Mouse (Mus musculus) liver, embryonic 14.5 days (tissue): ENCODE measurements around the gene Psg27. TPM values are rescaled to one million over a fixed set of nuclear protein-coding genes. Genes with fewer than 3 reads are reported as not detected.
"Not testable (repeated sequence)": the region's sequence is repeated elsewhere in the genome, so short reads cannot be mapped to it uniquely, and the experiment has no call there.

Experiments
- ATAC-seq: fragments of 200-750 bp; cut with Nextera tagmentation; 2 replicates; pipeline ENCODE4 v1.8.0; 2017; ENCODE audit warnings: moderate number of reproducible peaks, mild to moderate bottlenecking, moderate library complexity; ENCODE audit not compliant: insufficient read depth
- DNase-seq, 3 experiments: peaks; one replicate each; pipeline ENCODE4 v3.0.0-alpha.2; 2012 to 2013; ENCODE audit warnings: low read depth in 3 of 3, low spot score in 3 of 3
- H3K27ac ChIP-seq: fragments of 300-500 bp; sonication (generic); 2 replicates; pipeline ENCODE4 v1.5.1; 2014; ENCODE audit warnings: moderate library complexity, mild to moderate bottlenecking, control low read depth, inconsistent platforms
- H3K27me3 ChIP-seq: fragments of 300-500 bp; sonication (generic); 2 replicates; pipeline ENCODE4 v1.6.1; 2014; ENCODE audit warnings: mild to moderate bottlenecking, low read length, moderate library complexity; ENCODE audit not compliant: control insufficient read depth, insufficient read depth
- H3K36me3 ChIP-seq: fragments of 300-500 bp; sonication (generic); replicated peaks from 2 replicates; pipeline ENCODE4 v1.6.1; 2014; ENCODE audit warnings: low read depth; ENCODE audit not compliant: control insufficient read depth, insufficient read depth
- H3K4me1 ChIP-seq, 2 experiments: fragments of 200-500 bp in 1 of 2; fragments of 300-500 bp in 1 of 2; sonication (generic) in 1 of 2; replicated peaks; 2 replicates each; pipeline ENCODE4 v1.6.1; 2012 to 2014; ENCODE audit warnings: antibody characterized with exemption in 1 of 2, inconsistent platforms in 1 of 2, low read length in 1 of 2; ENCODE audit not compliant: control insufficient read depth in 2 of 2, insufficient read depth in 2 of 2
- H3K4me2 ChIP-seq: fragments of 300-500 bp; sonication (generic); 2 replicates; pipeline ENCODE4 v1.6.1; 2014; ENCODE audit warnings: low read depth, mild to moderate bottlenecking, control low read depth, moderate library complexity
- H3K4me3 ChIP-seq, 2 experiments: fragments of 200-500 bp in 1 of 2; fragments of 300-500 bp in 1 of 2; sonication (generic) in 1 of 2; 2 replicates each; pipeline ENCODE4 v1.5.1; 2012 to 2014; ENCODE audit warnings: low read depth in 2 of 2, low read length in 2 of 2, mild to moderate bottlenecking in 2 of 2, control low read depth in 1 of 2, inconsistent platforms in 1 of 2, moderate library complexity in 1 of 2; ENCODE audit not compliant: insufficient read depth in 1 of 2
- H3K9ac ChIP-seq: fragments of 300-500 bp; sonication (generic); replicated peaks from 2 replicates; pipeline ENCODE4 v1.6.1; 2014; ENCODE audit warnings: mild to moderate bottlenecking, control low read depth, moderate library complexity
- H3K9me3 ChIP-seq: fragments of 300-500 bp; sonication (generic); 2 replicates; pipeline ENCODE4 v1.6.1; 2016; ENCODE audit warnings: low read length, mixed read lengths; ENCODE audit not compliant: control insufficient read depth
- CTCF ChIP-seq: IDR thresholded peaks from 2 replicates; pipeline ENCODE4 v1.5.1; 2016; ENCODE audit warnings: antibody characterized with exemption, low read depth, control low read depth
- EP300 ChIP-seq: IDR thresholded peaks from 2 replicates; pipeline ENCODE4 v1.6.1; 2016; ENCODE audit warnings: antibody characterized with exemption, low read depth
- WGBS: fragments of 180-500 bp; shearing (Covaris S2); extraction: QIAGEN DNeasy Blood & Tissue Kit; methylation state at CpG from one replicate; pipeline ENCODE4 v1.1.7; 2014; ENCODE audit not compliant: insufficient replicate concordance; 5-methylcytosine and 5-hydroxymethylcytosine counted together
- polyA plus RNA-seq, 2 experiments: library from polyadenylated mRNA; depleted of rRNA in 1 of 2; stranded (reverse) in 1 of 2; unstranded in 1 of 2; fragments of >200 nt; fragmentation: Nextera tagmentation in 1 of 2; extraction: Ambion mirVana in 1 of 2; gene quantifications; 2 replicates each; pipeline versions ENCODE4 v1.2.1 to v1.2.3; 2012 to 2014

Gene Psg27
- polyA plus RNA-seq, 2 experiments, result not detected

DNA sequence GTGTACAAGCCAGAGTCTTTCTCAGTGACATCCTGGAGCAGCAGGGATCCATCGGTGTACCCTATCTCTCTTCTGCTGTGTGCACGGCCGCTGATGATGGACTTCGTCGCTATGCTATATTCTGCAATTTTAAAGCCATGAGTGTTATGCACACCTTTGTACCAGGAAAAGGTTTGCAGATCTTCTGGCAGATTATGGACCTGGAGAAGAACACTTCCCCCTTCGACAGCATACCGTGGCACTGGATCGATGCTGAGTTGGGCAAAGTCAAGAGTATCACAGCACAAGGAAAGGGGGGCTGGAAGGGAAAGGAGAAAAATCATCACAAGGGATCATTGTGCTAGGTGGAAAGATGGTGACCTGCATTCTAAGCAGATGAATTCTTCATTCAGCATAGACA lies 42.4 kb downstream of the Psg27 start:
- no peak overlapping the region for H3K4me2 ChIP-seq
- ATAC-seq, result no peak
- H3K36me3 ChIP-seq, result no peaks in the 10 kb centered on the region
- no peak overlapping the region for H3K9ac ChIP-seq
- TF ChIP-seq CTCF (no peak), EP300 (no peak)
- H3K9me3 ChIP-seq, result no peaks in the 10 kb centered on the region
- H3K27me3 ChIP-seq, result no peaks in the 10 kb centered on the region
- DNase-seq, result no peak
- no peaks in the 10 kb centered on the region for H3K4me1 ChIP-seq
- H3K4me3 ChIP-seq, result no peak overlapping the region
- WGBS, result 79% methylated on average over 8 of the region's 8 CpGs
- H3K27ac ChIP-seq, result no peak overlapping the region

DNA sequence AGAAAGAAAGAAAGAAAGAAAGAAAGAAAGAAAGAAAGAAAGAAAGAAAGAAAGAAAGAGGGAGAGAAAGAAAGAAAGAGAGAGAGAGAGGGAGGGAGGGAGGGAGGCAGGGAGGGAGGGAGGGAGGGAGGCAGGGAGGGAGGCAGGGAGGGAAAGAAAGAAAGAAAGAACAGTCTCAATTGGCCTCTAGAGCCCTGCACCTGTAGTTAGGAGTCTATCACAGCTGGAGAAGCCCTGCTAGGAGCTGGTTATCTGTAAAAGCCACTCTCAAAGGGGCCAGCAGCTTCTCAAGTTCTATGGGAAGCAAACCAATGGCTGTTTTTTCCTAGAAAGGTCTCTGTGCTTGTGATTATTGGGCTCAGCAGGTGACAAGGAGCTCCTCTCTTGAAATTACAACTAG lies 54.3 kb downstream of the Psg27 start:
- not testable (repeated sequence) for DNase-seq

DNA sequence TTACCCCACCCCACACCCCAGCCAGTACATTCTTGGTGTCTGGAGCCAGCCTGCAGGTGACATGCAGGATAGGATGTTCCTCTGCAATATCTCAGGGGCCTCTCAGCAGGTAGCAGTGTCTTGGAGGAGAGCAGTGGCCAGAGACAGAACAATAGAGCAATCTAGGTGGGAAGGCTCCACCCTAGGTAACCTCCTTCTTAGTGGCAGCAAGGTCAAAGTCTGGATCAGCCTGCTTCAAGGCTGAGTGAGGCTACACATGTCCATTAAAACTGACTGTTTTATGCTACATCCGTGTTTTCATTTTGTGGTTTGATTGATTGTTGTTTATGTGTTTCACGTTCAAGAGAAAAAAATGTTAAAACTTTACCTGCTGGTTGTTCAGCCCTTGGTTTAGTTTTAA lies 54.7 kb downstream of the Psg27 start:
- H3K9me3 ChIP-seq, H3K9ac ChIP-seq, H3K27ac ChIP-seq, H3K4me1 ChIP-seq, H3K27me3 ChIP-seq, ATAC-seq, H3K4me2 ChIP-seq, H3K36me3 ChIP-seq, H3K4me3 ChIP-seq, DNase-seq: not testable (repeated sequence)
- WGBS, result 42% methylated on average over 2 of the region's 2 CpGs

More for the DNA sequence above, 54.3 kb downstream of the Psg27 start:
- not testable (repeated sequence) for H3K36me3 ChIP-seq, H3K4me2 ChIP-seq, H3K4me3 ChIP-seq, H3K9ac ChIP-seq, H3K27ac ChIP-seq, H3K9me3 ChIP-seq, H3K4me1 ChIP-seq, ATAC-seq, H3K27me3 ChIP-seq

DNA sequence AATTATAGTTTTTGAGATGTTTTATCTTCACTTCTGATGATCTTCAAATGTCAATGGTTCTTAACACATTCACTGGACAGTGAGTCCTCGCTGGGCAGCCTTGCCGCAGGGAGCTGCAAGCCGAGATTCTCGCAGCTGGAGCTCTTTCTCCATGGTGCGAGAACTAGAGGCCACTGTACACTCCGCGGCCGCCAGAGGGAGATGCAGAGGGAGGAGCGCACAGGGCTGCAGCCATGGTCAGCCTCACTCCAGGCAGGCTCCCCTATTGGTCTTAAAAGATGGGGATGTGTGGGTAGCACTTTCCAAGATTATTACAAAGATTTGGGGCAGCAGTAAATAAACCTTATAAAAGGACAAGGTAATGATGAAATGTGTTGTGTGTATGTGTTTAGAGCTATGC lies 55.6 kb downstream of the Psg27 start:
- H3K4me1 ChIP-seq, result no peaks in the 10 kb centered on the region

More for the DNA sequence above, 55.6 kb downstream of the Psg27 start:
- no peaks in the 10 kb centered on the region for H3K36me3 ChIP-seq
- DNase-seq (no peak), ATAC-seq (no peak)
- no peak overlapping the region for H3K27ac ChIP-seq
- H3K27me3 ChIP-seq, result no peaks in the 10 kb centered on the region
- no peaks in the 10 kb centered on the region for H3K9me3 ChIP-seq
- H3K4me3 ChIP-seq, result no peak overlapping the region
- H3K9ac ChIP-seq, result no peak overlapping the region
- H3K4me2 ChIP-seq, result no peak overlapping the region
- TF ChIP-seq CTCF (peak; percentile 33), EP300 (no peak)
- WGBS, result 23% methylated on average over 9 of the region's 9 CpGs

Other genes with a start within 250 kb of the Psg27 start
- 0.03 and 0.06 TPM in 2 replicates for gene Psg18, start 212.3 kb downstream of the Psg27 start, polyA plus RNA-seq (2012; rRNA removed)
- not detected in 2 replicates for gene Psg18, start 212.3 kb downstream of the Psg27 start, polyA plus RNA-seq (2014; fragmentation: Nextera tagmentation; extraction: Ambion mirVana)
- not detected in 2 replicates for gene Psg28, start 135.3 kb downstream of the Psg27 start, polyA plus RNA-seq (2012; rRNA removed)
- not detected in 2 replicates for gene Psg28, start 135.3 kb downstream of the Psg27 start, polyA plus RNA-seq (2014; fragmentation: Nextera tagmentation; extraction: Ambion mirVana)
- gene Psg26, start 83.1 kb downstream of the Psg27 start, polyA plus RNA-seq (2012; rRNA removed), result not detected in 2 replicates
- not detected in 2 replicates for gene Psg26, start 83.1 kb downstream of the Psg27 start, polyA plus RNA-seq (2014; fragmentation: Nextera tagmentation; extraction: Ambion mirVana)
- gene Psg25, start 35.0 kb downstream of the Psg27 start, polyA plus RNA-seq (2012; rRNA removed), result not detected in 2 replicates
- not detected in 2 replicates for gene Psg25, start 35.0 kb downstream of the Psg27 start, polyA plus RNA-seq (2014; fragmentation: Nextera tagmentation; extraction: Ambion mirVana)
- 0.02 TPM in 1 of 2 replicates, not detected in the other for gene Psg23, start 49.2 kb upstream of the Psg27 start, polyA plus RNA-seq (2012; rRNA removed)
- not detected in 2 replicates for gene Psg23, start 49.2 kb upstream of the Psg27 start, polyA plus RNA-seq (2014; fragmentation: Nextera tagmentation; extraction: Ambion mirVana)
- gene Psg21, start 89.4 kb upstream of the Psg27 start, polyA plus RNA-seq (2012; rRNA removed), result 0.02 TPM in 1 of 2 replicates, not detected in the other
- not detected in 2 replicates for gene Psg21, start 89.4 kb upstream of the Psg27 start, polyA plus RNA-seq (2014; fragmentation: Nextera tagmentation; extraction: Ambion mirVana)
- gene Psg20, start 118.9 kb upstream of the Psg27 start, polyA plus RNA-seq (2012; rRNA removed), result not detected in 2 replicates
- gene Psg20, start 118.9 kb upstream of the Psg27 start, polyA plus RNA-seq (2014; fragmentation: Nextera tagmentation; extraction: Ambion mirVana), result not detected in 2 replicates
- 0.01 and 0.04 TPM in 2 replicates for gene Psg22, start 150.8 kb upstream of the Psg27 start, polyA plus RNA-seq (2012; rRNA removed)
- gene Psg22, start 150.8 kb upstream of the Psg27 start, polyA plus RNA-seq (2014; fragmentation: Nextera tagmentation; extraction: Ambion mirVana), result 0.05 TPM in 1 of 2 replicates, not detected in the other
- not detected in 2 replicates for gene Psg19, start 231.2 kb upstream of the Psg27 start, polyA plus RNA-seq (2012; rRNA removed)
- gene Psg19, start 231.2 kb upstream of the Psg27 start, polyA plus RNA-seq (2014; fragmentation: Nextera tagmentation; extraction: Ambion mirVana), result not detected in 2 replicates